Mouse (Mus musculus): ENCODE results near the gene Lpar6.

Lpar6 gene

DNA sequence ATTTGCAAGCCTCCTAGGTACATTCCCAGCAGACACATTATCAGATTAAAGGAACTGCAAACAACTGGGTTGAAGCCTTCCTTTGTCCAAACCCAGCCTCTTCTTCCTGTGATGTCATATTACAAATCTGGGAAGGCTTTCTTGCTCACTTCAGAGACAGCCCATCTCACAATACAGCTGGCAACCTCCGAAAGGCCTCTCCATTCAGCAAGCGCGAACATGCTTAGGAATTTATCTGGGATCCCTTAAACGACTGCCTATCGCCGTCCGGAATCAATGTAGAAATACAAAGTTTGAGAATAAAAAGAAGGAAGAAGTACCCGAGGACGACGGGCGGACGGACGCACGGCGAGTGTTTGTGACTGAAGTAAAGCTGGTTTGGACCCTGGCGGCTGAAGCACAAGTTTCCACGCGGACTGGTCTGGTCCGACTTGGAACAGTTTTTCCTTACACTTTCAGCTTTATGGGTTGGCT lies at the start of gene Lpar6:
Gene Lpar6 (plus strand): TSS at position 48 of the 474 bp plus-strand sequence.
- no peak for DNase-seq

DNA sequence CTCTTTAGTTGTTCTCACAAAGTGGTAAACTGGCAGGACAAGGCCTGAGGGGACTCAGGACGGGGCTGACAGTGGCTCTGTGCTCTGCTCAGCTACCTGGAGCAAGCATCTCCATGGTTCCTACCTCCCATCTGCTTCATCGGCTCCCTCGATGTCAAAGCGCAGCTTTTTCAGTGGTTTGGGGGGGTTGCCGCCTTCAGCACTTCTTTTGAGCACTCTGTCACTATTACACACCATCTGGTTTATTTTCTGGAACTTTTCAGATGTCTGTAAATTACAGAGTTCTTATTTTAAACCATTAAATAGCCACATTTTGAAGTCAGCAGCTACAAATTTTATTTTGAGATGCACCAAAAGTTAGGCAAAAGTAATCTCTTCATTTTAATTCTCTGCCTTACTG lies 38.6 kb upstream of the Lpar6 start:
- no peak for DNase-seq

DNA sequence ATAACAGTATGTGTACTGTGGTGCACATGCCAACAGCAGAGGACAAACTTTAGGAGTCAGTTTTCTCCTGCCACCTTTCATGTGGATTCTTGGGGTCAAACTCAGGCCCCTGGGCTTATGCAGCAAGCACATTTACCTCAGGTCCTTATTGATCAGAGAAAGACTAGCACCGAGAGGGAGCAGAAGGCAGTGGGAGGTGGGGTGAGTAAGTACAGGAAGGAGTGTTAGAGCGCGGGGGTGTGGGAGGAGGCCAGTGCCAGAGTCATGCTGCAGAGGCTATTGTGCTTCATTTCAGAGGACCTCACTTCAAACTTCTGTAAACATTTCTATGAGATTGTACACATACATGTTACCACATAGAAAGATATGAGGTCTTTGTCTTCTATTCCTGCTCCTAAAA lies 36.2 kb upstream of the Lpar6 start:
- no peak for DNase-seq

DNA sequence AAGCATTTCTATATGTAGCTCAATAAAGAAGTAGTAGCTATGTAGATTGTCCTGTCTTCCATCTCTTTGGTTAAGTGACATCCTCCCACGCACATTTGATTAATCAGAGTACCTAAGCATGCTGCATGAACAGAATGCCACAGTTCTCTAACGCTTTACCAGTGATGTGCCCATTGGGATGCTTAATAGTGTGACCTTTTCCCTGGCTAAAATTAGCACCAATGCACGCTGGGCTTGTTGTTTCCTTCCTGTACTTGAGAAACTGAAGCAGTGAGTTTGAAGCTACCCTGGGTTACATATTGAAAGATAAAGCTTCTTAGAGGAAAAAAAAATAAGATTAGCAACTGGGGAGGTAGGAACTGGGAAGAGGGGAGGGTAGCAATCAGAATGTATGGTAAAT lies 33.7 kb upstream of the Lpar6 start:
- DNase-seq, result peak; percentile 15

DNA sequence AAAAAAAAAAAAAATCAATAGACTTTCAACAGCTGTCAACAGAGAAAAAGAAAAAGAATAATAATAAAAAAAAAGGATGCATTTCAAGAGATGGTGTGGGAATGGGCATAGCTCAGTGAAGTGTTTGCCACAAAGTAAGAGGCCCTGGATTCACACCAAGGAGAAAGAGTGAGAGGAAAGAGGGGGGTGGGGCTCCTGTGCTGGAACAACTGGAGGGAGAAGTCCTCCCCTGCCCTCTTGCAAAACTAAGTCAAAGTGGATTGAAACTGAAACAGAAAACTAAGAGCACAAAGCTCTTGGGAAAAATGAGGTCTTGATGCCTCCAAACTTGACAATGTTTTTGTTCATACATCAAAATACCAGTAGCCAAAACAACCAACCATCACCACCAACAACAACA lies 28.4 kb upstream of the Lpar6 start:
- DNase-seq, result no peak

DNA sequence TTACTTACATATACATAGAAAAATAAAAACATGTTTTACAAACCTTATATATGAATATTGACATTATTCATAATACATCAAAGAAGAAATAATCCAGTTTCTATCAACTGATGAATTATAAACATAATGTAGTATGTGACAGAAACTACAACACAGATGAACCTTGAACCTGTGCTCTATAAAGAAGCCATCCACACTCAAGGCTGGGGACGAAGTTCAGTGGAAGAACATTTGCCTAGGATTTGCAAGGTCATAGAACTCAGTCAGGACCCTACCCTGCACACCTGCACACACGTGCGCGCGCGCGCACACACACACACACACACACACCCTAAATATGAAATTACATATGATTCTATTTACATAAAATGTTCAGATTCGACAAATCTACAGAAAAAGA lies 27.5 kb upstream of the Lpar6 start:
- DNase-seq, result no peak

DNA sequence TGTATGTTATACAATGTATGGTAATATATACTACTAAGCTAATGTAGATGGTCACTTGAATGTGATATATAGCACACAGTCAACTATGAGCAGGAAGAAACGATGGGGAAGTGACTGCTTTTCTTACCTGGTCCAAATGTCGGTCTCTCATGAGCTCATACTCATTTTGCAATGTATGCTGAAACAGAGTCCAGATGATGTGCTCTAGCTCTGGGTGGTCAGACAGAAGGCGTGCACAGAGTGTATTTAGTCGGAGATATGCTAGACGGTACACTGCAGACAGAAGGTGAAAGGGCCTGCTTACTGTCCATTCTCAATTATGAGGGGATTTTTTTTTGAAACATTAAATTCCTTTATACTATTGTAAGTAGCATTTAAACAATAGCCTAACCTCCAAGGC lies 26.2 kb upstream of the Lpar6 start:
- DNase-seq, result no peak

DNA sequence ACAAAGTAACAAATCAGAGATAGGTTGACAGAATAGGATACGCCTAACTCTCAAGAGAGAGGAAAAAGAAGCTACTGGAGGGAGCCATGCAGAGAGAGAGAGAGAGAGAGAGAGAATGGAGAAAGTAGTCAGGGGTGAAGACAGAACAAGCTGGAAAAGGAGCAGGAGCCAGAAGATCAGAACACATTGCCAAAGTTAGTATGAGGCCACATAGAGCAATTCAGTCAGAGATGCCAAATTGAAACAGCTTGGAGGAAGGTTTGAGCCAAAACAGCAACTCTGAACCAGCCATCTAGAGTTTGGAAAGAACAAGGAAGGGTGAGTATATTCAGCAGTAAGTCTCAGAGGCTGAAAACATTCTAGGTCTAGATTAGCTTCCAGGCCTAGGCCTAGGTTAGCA lies 20.6 kb upstream of the Lpar6 start:
- DNase-seq, result peak; percentile 46

DNA sequence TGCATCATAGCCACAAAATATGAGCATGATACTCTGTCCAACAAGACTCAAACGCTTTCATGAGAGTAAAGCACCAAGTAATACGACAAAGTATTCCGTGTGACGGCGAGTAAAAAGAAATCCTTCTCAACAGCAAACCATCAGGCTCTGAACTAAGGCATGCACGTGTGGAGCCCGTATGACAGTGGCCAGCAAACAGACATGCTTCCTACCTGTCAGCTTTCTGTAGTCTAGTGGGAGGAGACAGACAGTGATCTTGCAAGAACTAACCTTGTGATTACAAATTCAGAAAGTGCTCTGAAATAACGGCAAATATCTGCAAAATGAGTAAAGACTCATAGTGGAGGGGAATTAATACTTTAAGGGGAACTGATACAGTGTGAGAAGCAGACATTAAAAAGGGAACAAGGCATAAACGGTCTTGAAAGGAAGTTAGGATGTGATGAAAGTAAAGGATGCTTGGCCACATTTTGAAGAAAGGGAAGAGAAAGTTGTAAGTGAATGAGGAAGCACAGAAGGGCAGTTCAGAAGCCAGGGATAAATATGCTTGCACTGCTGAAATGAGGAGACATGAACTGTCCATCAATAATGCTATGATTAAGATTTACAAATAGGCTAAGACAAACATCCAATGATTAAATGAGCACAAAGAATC lies 15.3 kb upstream of the Lpar6 start:
- DNase-seq, result no peak

DNA sequence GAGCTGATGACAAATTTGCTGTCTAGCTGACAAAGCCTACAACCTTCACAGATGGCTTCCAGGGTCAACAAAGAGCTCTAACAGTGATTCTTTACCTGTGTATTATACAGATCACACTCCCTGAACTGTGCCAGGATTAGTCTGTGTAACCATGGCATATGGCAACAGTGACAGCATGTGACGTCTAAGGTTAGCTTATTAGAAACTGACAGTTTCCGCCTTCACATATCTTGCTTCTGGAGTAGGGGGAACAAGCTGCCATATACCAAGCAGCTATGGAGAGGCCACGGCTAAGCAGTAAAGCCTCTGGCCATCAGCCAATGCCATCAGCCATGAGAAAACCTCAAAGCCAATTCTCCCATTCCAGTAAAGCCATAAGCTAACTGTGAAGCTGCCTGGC lies 11.3 kb upstream of the Lpar6 start:
- peak; percentile 39 for DNase-seq

DNA sequence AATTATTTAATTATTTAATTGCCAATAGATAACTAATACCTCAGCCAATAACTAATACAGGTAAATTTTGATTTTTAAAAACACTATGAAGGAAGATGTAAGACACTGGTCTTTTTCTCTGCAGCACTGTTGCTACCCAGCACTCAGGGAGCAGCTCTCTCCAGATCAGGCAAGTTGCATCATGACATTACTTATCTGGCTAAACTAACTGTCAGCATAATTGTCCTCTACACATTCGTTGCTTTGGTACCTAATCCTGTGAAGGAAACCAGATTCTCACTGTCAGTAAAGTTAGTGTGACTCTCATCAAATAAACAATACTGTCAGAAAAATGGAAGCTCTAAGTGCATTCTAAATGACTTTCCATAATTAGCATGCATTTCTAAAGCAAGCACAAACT lies 10.8 kb upstream of the Lpar6 start:
- no peak for DNase-seq

DNA sequence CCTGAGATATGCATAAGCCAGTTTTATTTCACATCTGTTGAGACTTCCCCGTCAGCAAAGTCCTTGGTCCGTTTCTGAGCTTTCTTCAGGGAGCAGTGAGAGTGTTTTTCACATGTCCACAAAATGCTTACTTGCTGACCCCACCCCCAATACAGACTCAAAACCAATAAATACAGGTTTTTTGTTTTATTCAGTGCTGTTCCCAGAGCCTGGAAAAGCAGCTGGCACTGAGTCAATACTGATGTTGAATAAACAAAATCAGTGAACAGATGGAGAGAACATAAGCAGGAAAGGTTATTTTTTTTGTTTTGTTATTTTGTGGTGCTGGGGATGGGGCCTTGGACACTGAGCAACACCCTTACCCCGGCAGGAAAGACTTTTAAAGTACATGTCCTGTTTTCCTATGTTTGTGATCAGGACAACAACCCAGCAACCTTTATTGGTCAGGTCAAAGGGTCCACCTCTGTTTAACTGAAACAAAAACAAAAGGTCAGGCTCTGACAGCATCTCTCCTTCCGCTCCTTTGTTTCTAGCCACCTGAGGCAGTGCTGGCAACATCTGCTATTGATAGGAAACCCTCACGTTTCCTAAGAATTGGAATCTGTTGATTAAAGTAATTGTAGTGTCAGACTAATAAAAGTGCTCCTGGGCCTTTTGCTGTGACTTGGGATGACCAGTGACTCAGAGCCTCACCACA lies 6.3 kb upstream of the Lpar6 start:
- DNase-seq, result no peak

DNA sequence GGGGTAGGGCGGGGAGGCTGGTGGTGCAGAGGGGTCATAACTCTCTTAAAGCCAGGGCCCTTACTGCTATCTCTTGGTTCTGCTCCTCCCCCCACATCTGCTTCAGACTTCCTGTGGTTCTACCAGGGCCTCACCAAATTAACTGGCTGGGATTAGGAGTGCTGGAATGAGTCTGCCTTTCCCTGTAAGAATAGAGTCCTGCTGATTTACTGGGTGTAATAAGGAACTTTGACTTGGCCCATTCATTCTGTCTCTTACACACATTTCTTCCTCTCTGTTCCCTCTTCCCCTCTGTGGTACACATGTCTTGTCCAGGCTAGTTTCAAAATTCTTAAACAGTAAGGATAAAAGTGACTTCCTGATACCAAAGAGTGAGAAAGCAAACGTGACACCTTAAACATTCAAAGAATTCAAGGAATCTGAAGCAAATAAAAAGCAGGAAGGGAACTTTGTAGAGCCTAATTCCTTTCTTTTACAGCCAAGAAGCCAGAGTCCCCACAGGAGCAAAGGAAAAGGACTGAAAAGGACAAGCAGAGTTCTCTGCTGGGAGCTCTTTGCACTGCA lies 3.1 kb upstream of the Lpar6 start:
- DNase-seq, result no peak

DNA sequence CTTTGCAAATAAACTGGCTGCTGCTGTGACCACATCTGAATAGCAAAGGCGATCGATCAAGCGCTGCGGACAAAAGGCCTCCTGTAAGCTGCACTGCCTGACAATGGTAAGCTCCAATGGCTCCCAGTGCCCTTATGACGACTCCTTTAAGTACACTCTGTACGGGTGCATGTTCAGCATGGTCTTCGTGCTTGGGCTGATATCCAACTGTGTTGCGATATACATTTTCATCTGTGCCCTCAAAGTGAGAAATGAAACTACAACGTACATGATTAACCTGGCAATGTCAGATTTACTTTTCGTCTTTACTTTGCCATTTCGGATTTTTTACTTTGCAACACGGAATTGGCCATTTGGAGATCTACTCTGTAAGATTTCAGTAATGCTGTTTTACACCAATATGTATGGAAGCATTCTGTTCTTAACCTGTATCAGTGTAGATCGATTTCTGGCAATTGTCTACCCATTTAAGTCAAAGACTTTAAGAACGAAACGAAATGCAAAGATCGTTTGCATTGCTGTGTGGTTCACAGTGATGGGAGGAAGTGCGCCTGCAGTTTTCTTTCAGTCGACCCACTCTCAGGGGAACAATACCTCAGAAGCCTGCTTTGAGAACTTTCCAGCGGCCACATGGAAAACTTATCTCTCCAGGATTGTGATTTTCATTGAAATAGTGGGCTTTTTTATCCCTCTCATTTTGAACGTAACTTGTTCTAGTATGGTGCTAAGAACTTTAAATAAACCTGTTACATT lies 979 bp downstream of the Lpar6 start:
- DNase-seq, result no peak

DNA sequence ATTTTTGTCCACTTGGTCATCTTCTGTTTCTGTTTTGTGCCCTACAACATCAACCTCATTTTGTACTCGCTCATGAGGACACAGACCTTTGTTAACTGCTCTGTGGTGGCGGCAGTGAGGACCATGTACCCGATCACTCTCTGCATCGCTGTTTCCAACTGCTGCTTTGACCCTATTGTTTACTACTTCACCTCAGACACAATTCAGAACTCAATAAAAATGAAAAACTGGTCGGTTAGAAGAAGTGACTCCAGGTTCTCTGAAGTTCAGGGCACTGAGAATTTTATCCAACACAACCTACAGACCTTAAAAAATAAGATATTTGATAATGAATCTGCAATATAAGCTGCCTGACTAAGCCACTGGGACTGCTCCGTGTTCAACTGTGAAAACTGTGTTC lies 1.6 kb downstream of the Lpar6 start:
- no peak for DNase-seq

DNA sequence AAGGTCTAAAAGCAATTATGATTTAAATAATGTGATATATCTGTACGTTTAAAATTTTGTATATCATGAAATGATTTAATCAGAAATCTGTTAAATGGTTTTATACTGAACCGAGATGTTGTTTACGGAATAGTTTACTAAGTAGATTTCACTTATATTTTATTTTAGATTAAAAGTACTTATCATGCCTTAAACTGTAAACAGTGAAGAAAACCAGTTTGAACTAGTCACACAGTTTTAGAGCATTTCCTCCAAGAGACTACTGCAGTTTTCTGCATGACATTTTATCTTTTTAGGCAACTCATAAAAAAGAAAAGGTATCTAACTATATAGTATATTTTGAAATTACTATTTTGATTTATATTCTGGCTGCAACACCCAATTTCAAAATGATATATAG lies 2.2 kb downstream of the Lpar6 start:
- DNase-seq, result no peak

DNA sequence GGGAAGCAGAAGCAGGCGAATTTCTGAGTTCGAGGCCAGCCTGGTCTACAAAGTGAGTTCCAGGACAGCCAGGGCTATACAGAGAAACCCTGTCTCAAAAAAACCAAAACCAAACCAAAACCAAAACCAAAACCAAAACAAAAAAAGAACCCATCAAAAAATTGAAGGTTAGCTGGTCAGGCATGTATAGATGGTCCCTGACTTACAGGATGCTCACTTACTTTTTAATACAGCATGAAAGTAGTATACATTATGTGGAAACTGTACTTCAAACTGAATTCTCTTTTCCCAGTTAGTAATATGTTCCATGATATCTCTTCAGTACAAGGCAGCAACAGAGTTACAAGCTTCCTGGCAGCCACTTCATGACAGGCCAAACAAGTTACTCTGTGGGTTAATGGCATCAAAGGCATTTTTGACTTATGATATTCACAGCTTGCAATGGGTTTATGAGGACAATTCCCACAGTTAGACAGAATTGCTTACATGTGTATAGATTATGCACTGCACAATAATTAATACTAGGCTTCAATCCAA lies 6.4 kb downstream of the Lpar6 start:
- no peak for DNase-seq

DNA sequence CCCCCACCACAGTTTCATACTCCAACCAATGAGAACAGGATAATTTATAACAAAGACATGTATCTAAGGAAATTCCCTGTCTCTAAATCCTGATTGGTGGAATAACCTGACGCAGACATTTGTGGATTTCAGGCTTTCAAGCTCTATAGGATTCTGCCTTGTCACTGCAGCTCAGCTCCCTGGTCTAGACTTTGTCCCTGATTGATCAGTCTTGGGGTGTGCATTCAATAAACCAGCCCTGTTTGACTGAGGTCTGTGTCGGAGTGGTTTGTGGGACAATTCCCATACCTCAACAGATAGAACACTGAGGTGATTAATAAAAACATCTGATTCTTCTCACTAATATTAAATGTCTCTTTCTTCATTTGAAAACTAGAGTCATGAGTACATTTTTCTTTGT lies 12.4 kb downstream of the Lpar6 start:
- no peak for DNase-seq

DNA sequence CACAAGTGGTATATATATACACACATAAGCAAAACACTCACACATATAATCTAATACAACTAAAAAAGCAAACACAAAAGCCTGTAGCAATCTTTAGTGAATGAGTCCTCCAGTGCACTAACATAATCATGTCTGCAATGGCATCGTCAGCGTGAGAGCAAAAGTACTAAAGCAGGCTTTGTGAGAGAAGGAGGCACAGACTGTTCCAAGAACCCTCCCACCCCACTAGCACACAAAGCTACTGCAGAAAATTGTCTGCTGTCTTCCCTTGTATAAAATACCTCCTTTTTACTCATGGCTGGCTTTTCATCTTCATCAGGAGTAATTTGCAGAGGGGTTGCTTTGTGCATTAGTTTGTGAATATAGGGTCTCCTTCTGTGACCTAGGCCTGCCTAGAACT lies 14.6 kb downstream of the Lpar6 start:
- DNase-seq, result no peak

DNA sequence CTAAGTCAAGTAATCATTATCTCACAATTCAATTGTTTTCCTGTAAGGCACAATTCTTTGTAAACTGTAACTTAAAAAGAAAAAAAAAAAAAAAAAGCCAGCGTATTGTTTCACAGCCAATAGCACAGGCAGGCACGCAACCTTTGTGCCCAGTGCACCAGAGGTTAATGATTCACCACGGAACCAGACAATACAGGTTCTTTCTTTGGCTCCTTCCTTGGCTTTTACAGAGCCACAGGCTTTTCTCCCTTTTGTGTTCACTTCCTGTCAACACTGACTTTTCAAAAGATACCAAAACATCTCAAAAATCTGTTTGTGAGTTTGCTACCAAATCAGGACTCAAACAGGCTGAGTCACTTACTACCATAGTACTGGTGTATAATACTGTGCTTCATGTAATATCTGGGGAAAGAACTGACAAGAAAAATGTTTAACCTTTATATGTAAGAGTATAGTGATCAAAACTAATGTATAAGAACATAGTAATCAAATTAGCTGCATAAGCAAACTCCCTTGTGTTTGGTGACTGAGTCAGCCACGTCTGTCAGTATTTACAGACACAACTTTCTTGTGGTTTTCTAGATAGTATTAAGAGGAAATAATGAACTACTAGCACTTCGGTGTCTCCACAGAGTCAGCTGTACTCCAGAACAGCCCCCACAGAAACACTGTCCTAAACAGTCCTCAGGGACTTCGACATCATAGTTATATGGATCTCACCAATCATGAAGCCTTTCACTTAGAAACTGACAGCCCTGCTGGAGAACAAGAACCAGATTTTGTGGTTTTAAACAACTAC lies 16.0 kb downstream of the Lpar6 start:
- DNase-seq, result no peak

DNA sequence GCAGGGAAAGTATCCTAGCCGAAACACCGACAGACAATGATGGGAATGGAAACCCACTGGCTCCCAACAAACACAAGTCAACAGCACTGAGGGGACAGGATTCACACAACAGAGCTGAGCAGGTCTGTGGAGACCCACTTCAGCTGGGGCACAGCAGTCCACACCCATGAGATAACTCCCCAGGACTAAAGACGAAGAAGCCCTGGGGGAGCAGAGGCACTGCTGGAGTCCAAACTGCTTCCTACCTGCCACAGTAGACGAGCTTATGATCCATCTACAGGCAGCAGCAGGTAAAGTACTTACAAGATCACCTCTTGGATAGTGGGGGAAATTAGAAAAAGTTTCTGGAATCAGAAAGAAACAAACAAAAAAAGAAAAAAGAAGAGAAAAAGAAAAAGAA lies 16.7 kb downstream of the Lpar6 start:
- no peak for DNase-seq

DNA sequence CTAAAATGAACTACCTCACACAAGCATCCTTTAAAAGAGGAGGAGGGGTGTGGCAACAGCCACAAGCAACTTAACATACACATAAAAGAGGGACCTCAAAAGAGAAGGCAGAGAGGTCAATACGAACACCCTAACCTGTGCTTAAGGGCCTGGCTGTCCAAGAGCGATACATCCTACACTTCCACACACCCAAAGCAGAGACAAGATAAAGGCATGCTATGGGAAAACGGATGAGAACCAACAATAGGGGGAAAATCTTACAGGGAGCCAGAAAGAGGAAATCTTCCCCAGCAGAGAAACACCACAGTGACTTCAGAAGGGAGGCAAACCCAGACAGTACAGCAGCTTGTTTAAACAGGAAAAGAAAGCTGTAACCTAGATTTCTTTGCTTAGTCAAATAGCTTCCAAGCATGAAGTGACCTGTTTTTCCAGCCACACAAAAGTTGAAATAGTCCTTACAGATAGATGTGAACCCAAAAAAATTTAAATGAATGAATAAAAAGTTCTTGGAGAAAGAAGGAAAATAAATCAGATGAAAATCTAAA lies 17.8 kb downstream of the Lpar6 start:
- no peak for DNase-seq

Measured in cerebellum, adult 9-11 months (tissue).